ENCODE assay signal across 8 mouse cellular contexts in the genomic region with DNA sequence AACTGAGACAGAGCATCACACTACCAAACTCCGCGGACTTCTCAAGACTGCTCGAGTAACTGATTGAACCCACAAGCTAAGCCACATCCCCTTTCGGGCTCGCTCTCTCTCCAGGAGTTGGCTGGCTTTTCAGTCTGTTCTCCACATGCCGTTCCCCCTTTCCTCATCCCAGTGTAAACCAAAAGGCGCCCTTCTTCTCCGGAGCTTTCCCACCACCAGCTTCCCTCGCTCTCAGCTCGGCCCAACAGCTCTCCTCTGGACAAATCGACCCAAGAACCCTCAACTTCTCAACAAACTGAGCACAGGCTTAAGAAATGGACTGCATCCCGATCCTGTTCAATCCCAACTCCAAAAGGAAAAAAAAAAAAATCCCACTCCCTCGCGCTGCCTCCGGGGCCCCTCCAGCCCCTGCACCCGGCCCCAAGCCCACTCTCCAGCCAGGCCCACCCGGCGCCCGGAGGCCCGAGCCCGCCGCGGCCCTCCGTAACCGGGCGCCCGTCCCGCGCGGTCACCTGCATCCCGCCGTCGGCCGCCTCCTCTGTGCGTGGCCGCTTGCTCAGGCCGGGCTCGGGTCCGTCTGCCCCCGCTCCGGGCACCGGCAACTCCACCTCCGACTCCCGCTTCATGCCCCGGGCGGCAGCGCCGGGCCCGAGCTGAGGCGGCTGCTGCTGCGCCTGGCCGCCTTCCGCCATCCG. TPM values are rescaled to one million over a fixed set of nuclear protein-coding genes. Genes with fewer than 3 reads are reported as not detected.
DNase-seq lines count a peak whose midpoint lies in the region; ATAC-seq and TF ChIP-seq lines count a peak whose summit lies in the region.

No protein-coding gene starts in this region.

- H3K4me2 ChIP-seq in limb, embryonic 12.5 days: peak overlapping the region; percentile 78
- peak overlapping the region; percentile 87 for H3K4me2 ChIP-seq in myocyte (ENCODE audit: low read depth)

- 0 out of 2 replicates have a peak overlapping the region, but pooled peaks have one; percentile 4 for H3K27ac ChIP-seq in spleen, adult 2 months (ENCODE audit: insufficient read depth, low read length)
- peak overlapping the region; percentile 100 for H3K27ac ChIP-seq in limb, embryonic 12.5 days

- no peaks in the 10 kb centered on the region for H3K9me3 ChIP-seq in limb, embryonic 12.5 days

- peak; percentile 64 for ATAC-seq in common myeloid progenitor, adult 5-6 weeks (replicated peaks; ENCODE audit: low read depth, poor library complexity, severe bottlenecking)
- ATAC-seq in limb, embryonic 12.5 days (ENCODE audit: insufficient number of reproducible peaks, insufficient read depth, low FRiP score, low TSS enrichment, low read depth): peak; percentile 38

- peak overlapping the region; percentile 76 for H3ac ChIP-seq in myocyte (ENCODE audit: control insufficient read depth, insufficient read length)

- H3K4me3 ChIP-seq in spleen, adult 2 months (ENCODE audit: extremely low read depth, insufficient read depth, insufficient read length): peak overlapping the region; percentile 62; the same call in 1 of the 2 replicates
- H3K4me3 ChIP-seq in limb, embryonic 12.5 days (replicated peaks): peak overlapping the region; percentile 97
- H3K4me3 ChIP-seq in myocyte: peak overlapping the region; percentile 64

- TF ChIP-seq CTCF in spleen, adult 2 months (IDR thresholded peaks at IDR 0.05; ENCODE audit: extremely low read depth, insufficient read depth, insufficient read length, insufficient replicate concordance): no peak

- DNase-seq in spleen, adult 2 months (ENCODE audit: low read depth in 1 of 2, low spot score in 2 of 2): no peak
- DNase-seq in spleen, postnatal 36 days (ENCODE audit: low spot score in 2 of 2): no peak
- DNase-seq in gastrocnemius, postnatal 14 days: peak; percentile 26
- peak; percentile 21 for DNase-seq in induced T-regulatory cell, adult 2 months (ENCODE audit: low read depth)
- DNase-seq in urinary bladder, postnatal 25 days (ENCODE audit: low spot score): peak; percentile 13

- H3K79me2 ChIP-seq in myocyte (ENCODE audit: control insufficient read depth, insufficient read depth): peaks cover 50% of the 10 kb centered on the region

- WGBS in spleen, adult 2 months: 1% methylated on average over 51 of the region's 54 CpGs
- under 1% methylated on average over 49 of the region's 54 CpGs for WGBS in limb, embryonic 12.5 days

- intact Hi-C loops in gastrocnemius, postnatal 14 days (cut with DNase I; ENCODE audit: low total_unique reads): no loop called here

- H3K36me3 ChIP-seq in spleen, adult 2 months (ENCODE audit: control insufficient read depth, insufficient read depth, low read length): no peaks in the 10 kb centered on the region
- H3K36me3 ChIP-seq in limb, embryonic 12.5 days: 0 out of 2 replicates have a peak, but pooled peaks cover 7% of the 10 kb centered on the region
- H3K36me3 ChIP-seq in myocyte (ENCODE audit: control insufficient read depth, insufficient read depth): peaks cover 4% of the 10 kb centered on the region

- peaks cover 7% of the 10 kb centered on the region for H3K4me1 ChIP-seq in spleen, adult 2 months (ENCODE audit: control insufficient read depth, insufficient read depth, insufficient read length)
- H3K4me1 ChIP-seq in limb, embryonic 12.5 days (replicated peaks): peaks cover 40% of the 10 kb centered on the region

- H3K9ac ChIP-seq in limb, embryonic 12.5 days (replicated peaks): peak overlapping the region; percentile 99

- H3K27me3 ChIP-seq in spleen, adult 2 months (ENCODE audit: control insufficient read depth, insufficient read depth, low read length): peaks cover 20% of the 10 kb centered on the region
- H3K27me3 ChIP-seq in limb, embryonic 12.5 days: no peaks in the 10 kb centered on the region
- H3K27me3 ChIP-seq in myocyte (ENCODE audit: control insufficient read depth, insufficient read depth, insufficient read length): no peaks in the 10 kb centered on the region

- no peak for TF ChIP-seq POLR2A in spleen, adult 2 months (IDR thresholded peaks at IDR 0.05; ENCODE audit: low read depth, low read length)
- no peak for TF ChIP-seq POLR2A in myocyte (IDR thresholded peaks at IDR 0.05; ENCODE audit: insufficient read length, low read depth)

TF ChIP-seq in myocyte, 11 proteins besides CTCF, POLR2A, EP300 and RAD21:
- TF ChIP-seq TCF3 (IDR thresholded peaks at IDR 0.05; ENCODE audit: insufficient read length, low read depth) (no peak), MYOG (IDR thresholded peaks at IDR 0.05; ENCODE audit: control insufficient read depth in 1 of 3, insufficient read depth in 1 of 3, insufficient read length in 2 of 3, low read depth in 2 of 3) (no peak), TCF12 (IDR thresholded peaks at IDR 0.05; ENCODE audit: insufficient read depth, poor library complexity, severe bottlenecking) (no peak)

RNA-seq across cellular contexts. Expression of a gene that starts 0.8 kb away (rescaled TPM):
- polyA plus RNA-seq in spleen, adult 2 months (2012; rRNA removed): 6.6 and 10.0 TPM in 2 replicates
- 1.7 and 2.1 TPM in 2 replicates for total RNA-seq in common myeloid progenitor, adult 5-6 weeks (2017)
- total RNA-seq in gastrocnemius, postnatal 14 days (2021): 100 to 1,000 TPM; 104 to 121 TPM
- polyA plus RNA-seq in limb, embryonic 12.5 days (2016; fragmentation: Nextera tagmentation; extraction: Ambion mirVana): 78.4 and 79.3 TPM in 2 replicates
- 136 TPM for polyA plus RNA-seq in myocyte (2012; fragmentation: generic; extraction: Trizol)

Comparison
In these comparisons a context has a peak if more than half of its experiments do, and no peak if none do; other contexts are left out.
1. DNase-seq: peak in gastrocnemius, postnatal 14 days (single experiment), induced T-regulatory cell, adult 2 months (single experiment) and urinary bladder, postnatal 25 days (single experiment); none in spleen, adult 2 months (0 of 2) and spleen, postnatal 36 days (0 of 2).
2. Peak in every context shown above with its lines, with median percentiles within 50 percentile points of each other: H3K4me3 ChIP-seq.